Mouse (Mus musculus) retina, embryonic 14.5 days (tissue): Measurements from ENCODE around the gene Siglech.
"Not testable (repeated sequence)": the region's sequence is repeated elsewhere in the genome, so short reads cannot be mapped to it uniquely, and the experiment has no call there.

Source experiments
- DNase-seq: peaks from one replicate; pipeline ENCODE4 v3.0.0-alpha.2; 2015; ENCODE audit warnings: low spot score

Siglech gene

DNA sequence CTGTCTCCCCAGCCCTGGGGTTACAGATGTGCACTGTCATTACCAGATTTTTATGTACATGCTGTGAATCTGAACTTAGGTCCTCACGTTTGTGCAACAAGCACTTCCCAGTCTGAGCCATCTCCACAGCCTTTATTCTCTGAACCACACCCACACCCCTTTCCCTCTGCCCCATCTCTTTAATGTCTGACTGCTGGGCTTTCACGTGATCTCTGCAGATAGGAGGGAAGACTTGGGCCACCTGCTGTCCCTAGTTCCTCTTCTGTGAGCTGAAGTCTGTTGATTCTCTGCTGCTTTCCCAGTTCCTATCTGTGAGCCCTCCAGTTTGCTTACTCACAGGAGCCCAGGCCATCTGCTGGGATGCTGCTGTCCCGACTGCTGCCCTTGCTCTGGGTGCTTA lies at the start of gene Siglech:
Siglech (plus strand) TSS at position 253 of the 400 bp plus-strand sequence.
- DNase-seq, result no peak

DNA sequence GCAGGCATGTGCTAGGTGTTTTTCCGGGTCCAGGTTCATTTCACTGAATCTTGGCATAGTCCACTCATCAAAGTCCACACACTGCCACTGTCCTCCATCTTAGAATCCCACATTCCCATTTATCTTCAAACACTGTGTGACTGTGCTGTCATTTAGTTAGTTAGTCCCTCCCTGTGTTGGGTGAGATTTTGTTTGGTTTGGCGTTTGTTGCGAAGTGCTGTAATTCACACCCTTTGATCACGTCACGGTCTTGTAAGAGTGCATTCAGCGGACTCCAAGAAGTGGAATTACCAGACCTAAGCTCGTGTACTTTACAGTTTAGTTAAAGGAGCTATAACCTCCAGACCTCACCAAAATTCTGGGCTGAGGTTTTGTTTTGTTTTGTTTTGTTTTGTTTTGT lies 45.3 kb upstream of the Siglech start:
- no peak for DNase-seq

DNA sequence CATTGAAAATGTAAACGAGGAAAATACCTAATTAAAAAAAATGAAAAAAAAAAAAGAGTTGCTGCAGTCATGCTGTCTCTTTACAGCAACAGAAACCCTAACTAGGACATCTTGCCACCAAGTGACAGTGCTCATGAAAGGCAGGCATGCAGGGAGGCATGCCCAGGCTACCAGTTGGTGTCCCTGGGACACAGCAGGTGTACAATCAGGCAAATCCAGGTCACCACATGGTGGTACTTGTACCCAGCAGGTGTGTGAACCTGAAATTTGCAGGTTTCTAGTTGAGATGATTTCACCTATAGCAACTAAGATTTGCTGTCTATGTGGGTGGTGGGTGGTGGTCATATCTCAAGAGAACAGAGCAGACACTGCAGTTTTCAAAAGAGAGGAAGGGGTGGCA lies 39.1 kb upstream of the Siglech start:
- no peak for DNase-seq

GRCm38 (mm10) chr7:55734483-55734882 lies 33.5 kb upstream of the Siglech start:
- peak; percentile 20 for DNase-seq

DNA sequence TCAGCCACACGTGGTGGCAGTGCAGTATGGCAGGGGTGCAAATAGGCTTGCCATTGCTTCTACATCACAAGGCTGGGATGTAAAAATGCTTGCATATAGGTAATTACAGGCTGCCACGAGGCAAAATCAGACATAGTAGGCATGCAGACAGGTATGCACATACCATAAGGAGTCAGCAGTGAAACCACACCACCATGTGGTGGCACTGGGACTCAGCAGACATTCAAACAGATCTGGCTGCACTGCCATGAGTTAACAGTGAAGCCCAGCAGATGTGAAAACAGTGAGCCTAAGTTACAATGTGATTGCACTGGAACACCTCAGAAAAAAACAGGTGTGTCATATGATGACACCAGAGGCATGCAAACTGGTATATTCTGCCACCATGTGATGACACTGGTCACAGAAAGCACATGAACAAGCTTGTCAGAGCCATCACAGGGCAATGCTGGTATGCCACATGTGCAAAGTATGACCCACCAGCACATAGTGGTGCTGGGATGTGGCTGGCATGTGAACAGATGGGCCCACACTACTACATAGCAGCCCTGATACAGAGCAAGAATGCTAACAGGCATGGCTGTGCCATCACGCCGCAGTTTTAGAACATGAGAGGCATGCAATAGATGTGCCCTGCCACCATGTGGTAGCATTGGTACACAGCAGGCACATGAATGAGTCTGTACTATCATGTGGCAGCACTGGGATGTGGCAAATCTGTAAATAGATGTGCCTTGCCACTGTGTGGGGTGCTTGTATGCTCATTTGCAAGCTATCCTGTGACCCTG lies 30.7 kb upstream of the Siglech start:
- peak; percentile 45 for DNase-seq

DNA sequence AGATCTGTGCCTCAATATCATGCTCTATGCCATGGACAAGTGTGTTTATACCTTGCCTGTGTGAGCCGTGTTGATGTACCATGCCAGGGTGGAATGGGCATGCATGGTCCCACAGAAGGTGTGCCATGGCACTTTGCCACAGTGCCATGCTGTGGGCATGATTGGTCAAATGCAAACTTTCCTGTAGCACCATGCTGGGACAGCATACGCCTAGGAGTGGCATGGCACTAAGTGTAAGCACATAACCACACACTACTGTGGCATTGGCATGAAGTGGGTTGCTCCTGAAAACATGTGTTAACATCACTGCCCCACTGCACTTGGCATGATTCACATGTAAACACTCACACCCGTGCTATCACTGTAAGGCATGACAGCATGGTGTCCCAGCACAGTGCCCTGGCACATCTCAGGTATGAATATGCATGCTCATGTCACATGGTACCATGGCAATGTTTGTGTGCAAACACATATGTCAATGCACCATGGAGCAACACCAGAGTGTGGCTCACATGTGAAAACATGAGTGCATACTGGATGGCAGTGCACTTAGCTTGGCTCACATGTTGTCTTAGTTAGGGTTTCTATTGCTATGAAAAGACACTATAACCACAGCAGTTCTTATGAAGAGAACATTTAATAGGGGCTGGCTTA lies 24.2 kb upstream of the Siglech start:
- DNase-seq, result no peak

GRCm38 (mm10) chr7:55744566-55745220 lies 23.3 kb upstream of the Siglech start:
- peak; percentile 41 for DNase-seq

- no peak for DNase-seq
Measured at GRCm38 (mm10) chr7:55750841-55751240, 17.1 kb upstream of the Siglech start.

GRCm38 (mm10) chr7:55759346-55759745 lies 8.6 kb upstream of the Siglech start:
- no peak for DNase-seq

DNA sequence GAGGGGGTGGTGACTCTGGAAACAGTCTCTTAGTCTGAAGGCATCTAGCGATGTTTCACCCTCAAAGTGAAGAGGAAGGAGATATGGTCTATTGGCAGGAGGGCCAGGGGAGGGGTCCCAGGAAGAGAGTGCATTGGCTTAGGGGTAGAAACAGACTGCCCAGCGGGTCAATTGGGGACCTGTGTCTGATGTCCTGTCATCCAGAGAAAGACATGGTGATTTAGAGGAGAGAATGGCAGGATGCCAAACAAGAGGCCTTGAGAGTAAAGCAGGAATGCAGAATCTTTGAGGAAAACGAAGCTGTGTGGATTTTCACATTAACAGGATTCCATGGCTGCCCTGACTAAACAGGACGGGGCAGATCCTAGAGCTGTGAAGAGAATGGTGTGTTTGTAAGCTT lies 12.0 kb downstream of the Siglech start:
- no peak for DNase-seq

- no peak for DNase-seq
Measured at GRCm38 (mm10) chr7:55782493-55782892, 14.5 kb downstream of the Siglech start.

DNA sequence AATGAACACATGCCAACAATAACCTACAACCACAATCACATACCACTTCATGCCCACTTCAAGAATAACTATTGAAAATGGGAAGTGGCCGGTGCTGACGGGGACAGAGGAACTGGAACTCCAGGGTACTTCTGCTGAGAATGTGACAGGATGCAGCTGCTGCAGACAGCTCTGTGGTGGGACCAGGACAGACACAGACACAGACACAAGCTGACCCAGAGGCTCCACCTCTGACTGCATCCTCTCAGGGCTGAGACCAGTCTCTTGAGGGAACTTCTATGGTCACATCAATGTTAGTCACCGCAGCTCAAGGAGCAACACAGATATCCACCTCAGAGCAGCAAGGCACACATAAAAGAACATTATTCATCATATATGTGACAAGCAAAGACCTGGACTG lies 16.6 kb downstream of the Siglech start:
- no peak for DNase-seq

DNA sequence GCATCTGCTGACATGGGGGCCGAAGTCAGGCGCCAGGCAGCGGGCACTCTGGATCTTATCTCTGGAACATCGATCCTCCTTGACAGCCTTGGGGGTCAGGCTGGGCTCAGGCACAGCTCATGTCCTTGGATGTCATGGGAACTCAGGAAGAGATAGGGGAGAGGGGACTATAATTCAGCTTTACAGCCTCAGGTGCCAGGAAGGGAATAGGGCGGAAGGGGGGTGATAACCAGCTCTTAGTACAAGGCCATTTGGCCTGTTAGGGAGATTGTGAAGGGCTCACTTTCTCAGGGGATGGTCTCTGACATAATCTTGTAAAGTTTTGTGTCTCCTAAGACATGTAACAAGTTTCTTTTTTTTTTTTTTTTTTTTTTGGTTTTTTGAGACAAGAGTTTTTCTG lies 22.6 kb downstream of the Siglech start:
- DNase-seq, result not testable (repeated sequence)

- DNase-seq, result no peak
Measured at GRCm38 (mm10) chr7:55792280-55792679, 24.3 kb downstream of the Siglech start.

- DNase-seq, result no peak
Measured at GRCm38 (mm10) chr7:55793236-55793951, 25.4 kb downstream of the Siglech start.

GRCm38 (mm10) chr7:55793952-55794603 lies 26.1 kb downstream of the Siglech start, which contains the start of gene Tubgcp5:
Gene Tubgcp5, plus strand, starts transcription at chr7:55794154.
- DNase-seq, result peak; percentile 98

DNA sequence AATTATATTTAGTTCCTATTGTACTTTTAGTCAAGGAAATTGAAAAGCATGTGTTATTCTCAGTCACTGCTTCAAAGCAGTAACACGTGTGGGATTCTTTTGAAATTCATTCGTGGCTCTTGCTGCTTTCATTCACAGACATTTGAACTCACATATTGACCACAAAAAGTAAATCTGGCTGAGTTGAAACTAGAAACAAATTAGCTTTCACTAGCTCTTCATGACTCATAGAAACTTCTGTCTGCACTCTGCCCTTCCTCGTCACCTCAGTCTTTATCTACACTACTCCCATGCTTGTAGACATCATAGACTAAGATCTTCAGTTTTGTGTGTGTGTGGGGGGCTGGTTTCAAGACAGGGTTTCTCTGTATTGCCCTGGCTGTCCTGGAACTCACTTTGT lies 32.0 kb downstream of the Siglech start:
- no peak for DNase-seq

DNA sequence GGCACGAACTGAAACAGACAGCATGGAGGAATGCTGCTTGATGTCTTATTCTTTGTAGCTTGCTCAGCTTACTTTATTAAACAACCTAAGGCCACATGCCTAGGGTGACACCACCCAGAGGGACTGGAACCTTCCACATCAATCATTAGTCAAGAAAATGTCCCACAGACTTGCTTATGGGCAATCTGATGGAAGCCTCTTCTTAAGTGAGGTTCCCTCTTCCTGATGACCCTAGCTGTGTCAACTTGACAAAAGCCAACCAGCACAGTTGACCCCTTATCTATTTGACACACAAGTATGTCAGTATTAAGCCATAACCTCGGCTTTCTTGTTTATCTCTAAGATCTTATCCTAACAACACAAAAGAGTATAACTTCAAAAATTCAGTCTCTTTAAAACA lies 42.0 kb downstream of the Siglech start:
- no peak for DNase-seq

GRCm38 (mm10) chr7:55824468-55824867 lies 56.5 kb downstream of the Siglech start:
- no peak for DNase-seq

DNA sequence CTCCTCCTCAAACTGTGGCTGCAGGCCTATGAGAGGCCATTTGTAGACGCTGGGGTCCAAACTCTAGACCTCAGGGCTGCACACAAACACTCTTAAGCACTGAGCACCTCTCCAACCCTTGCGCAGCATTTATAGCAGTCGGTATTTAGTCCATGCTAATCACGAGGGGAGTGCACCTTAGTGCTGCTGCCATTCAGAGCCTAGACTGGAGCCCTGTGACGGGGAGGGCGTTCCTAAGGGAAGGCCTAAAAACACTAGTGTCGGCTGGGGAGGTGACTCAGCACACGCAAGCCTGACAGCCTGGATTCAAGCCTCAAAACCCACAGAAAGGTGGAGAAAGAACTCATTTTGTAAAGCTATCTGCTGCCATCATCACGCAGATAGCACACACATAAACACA lies 59.6 kb downstream of the Siglech start:
- DNase-seq, result no peak
